Mouse (Mus musculus) limb, embryonic 14.5 days (tissue): ENCODE measurements around the gene Tenm2. TPM values are rescaled to one million over a fixed set of nuclear protein-coding genes. Genes with fewer than 3 reads are reported as not detected.

Source experiments
- ATAC-seq: fragments of 200-750 bp; cut with Nextera tagmentation; 2 replicates; pipeline ENCODE4 v1.8.0; 2017; ENCODE audit warnings: low read depth, moderate number of reproducible peaks, moderate TSS enrichment; ENCODE audit not compliant: low FRiP score
- DNase-seq: peaks from one replicate; pipeline ENCODE4 v3.0.0-alpha.2; 2015; ENCODE audit warnings: low spot score
- H3K27ac ChIP-seq: fragments of 300-500 bp; sonication (generic); replicated peaks from 2 replicates; pipeline ENCODE4 v1.5.1; 2014; ENCODE audit warnings: low read depth, mild to moderate bottlenecking, low read length, moderate library complexity, mixed read lengths
- H3K27me3 ChIP-seq: fragments of 300-500 bp; sonication (generic); 2 replicates; pipeline ENCODE4 v1.6.1; 2014; ENCODE audit warnings: low read length, mixed read lengths; ENCODE audit not compliant: control insufficient read depth, insufficient read depth
- H3K36me3 ChIP-seq: fragments of 300-500 bp; sonication (generic); 2 replicates; pipeline ENCODE4 v1.6.1; 2014; ENCODE audit warnings: mild to moderate bottlenecking, low read length, moderate library complexity, mixed read lengths; ENCODE audit not compliant: control insufficient read depth, insufficient read depth
- H3K4me1 ChIP-seq: fragments of 300-500 bp; sonication (generic); 2 replicates; pipeline ENCODE4 v1.6.1; 2014; ENCODE audit warnings: antibody characterized with exemption, low read length, mixed read lengths; ENCODE audit not compliant: control insufficient read depth, insufficient read depth
- H3K4me2 ChIP-seq: fragments of 300-500 bp; sonication (generic); replicated peaks from 2 replicates; pipeline ENCODE4 v1.6.1; 2014; ENCODE audit warnings: low read depth, mild to moderate bottlenecking, low read length, moderate library complexity; ENCODE audit not compliant: severe bottlenecking
- H3K4me3 ChIP-seq: fragments of 300-500 bp; sonication (generic); replicated peaks from 2 replicates; pipeline ENCODE4 v1.5.1; 2014; ENCODE audit warnings: low read length
- H3K9ac ChIP-seq: fragments of 300-500 bp; sonication (generic); 2 replicates; pipeline ENCODE4 v1.6.1; 2014; ENCODE audit warnings: mild to moderate bottlenecking, low read depth, low read length, moderate library complexity; ENCODE audit not compliant: severe bottlenecking
- H3K9me3 ChIP-seq: fragments of 300-500 bp; sonication (generic); 2 replicates; pipeline ENCODE4 v1.6.1; 2016; ENCODE audit warnings: low read length; ENCODE audit not compliant: control insufficient read depth
- POLR2A ChIP-seq: fragments of 200-500 bp; IDR thresholded peaks from 2 replicates; pipeline ENCODE4 v1.8.0; 2012; ENCODE audit warnings: inconsistent platforms, mild to moderate bottlenecking, moderate library complexity, borderline replicate concordance; ENCODE audit not compliant: insufficient read depth, insufficient read length; ENCODE audit errors: extremely low read depth
- WGBS: fragments of 180-500 bp; shearing (Covaris S2); extraction: QIAGEN DNeasy Blood & Tissue Kit; methylation state at CpG from one replicate; pipeline ENCODE4 v1.1.7; 2014; 5-methylcytosine and 5-hydroxymethylcytosine counted together
- polyA plus RNA-seq, 2 experiments: library from polyadenylated mRNA; depleted of rRNA in 1 of 2; stranded (reverse) in 1 of 2; unstranded in 1 of 2; fragments of >200 nt; fragmentation: Nextera tagmentation in 1 of 2; extraction: Ambion mirVana in 1 of 2; gene quantifications; 2 replicates each; pipeline versions ENCODE4 v1.2.1 to v1.2.3; 2012 to 2014

The Tenm2 gene
- polyA plus RNA-seq, 2 experiments, result 3.7 to 5.6 TPM

DNA sequence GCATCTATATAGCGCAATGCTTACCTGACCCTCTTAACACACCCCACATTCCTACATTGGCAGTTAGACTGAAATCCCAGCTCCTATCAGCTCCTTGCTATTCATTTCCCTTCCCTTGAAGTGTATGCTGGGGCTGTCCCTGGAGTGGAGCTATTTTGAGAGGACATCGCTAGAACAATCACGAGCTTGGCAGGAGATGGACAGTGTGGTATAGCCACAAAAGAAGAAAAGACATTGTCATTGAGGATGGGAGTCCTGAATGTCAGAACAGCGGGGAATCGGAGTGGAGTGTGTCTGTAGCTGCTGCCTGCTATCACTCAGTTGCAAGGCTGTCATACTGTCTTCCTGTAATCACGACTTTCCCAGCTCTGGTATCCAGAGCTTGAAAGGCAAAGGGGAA, 1031.4 kb downstream of the Tenm2 start:
- Histone ChIP-seq H3K4me3 (no peak overlapping the region), H3K9ac (no peak overlapping the region), H3K4me2 (no peak overlapping the region), H3K36me3 (no peaks in the 10 kb centered on the region), H3K27ac (no peak overlapping the region), H3K9me3 (no peaks in the 10 kb centered on the region), H3K27me3 (no peaks in the 10 kb centered on the region), H3K4me1 (no peaks in the 10 kb centered on the region)
- 75% methylated on average over 6 of the region's 6 CpGs for WGBS
- no peak for TF ChIP-seq POLR2A
- DNase-seq (no peak), ATAC-seq (no peak)

GRCm38 (mm10) chr11:36203896-36204295, 1031.9 kb downstream of the Tenm2 start:
- Histone ChIP-seq H3K9me3 (no peaks in the 10 kb centered on the region), H3K4me3 (no peak overlapping the region), H3K27ac (no peak overlapping the region), H3K27me3 (no peaks in the 10 kb centered on the region), H3K36me3 (no peaks in the 10 kb centered on the region), H3K4me1 (no peaks in the 10 kb centered on the region), H3K4me2 (no peak overlapping the region), H3K9ac (no peak overlapping the region)
- 41% methylated on average over 1 of the region's 1 CpGs for WGBS
- no peak for ATAC-seq
- no peak for TF ChIP-seq POLR2A
- no peak for DNase-seq

GRCm38 (mm10) chr11:36194348-36194747, 1041.4 kb downstream of the Tenm2 start:
- DNase-seq (no peak), ATAC-seq (no peak)
- no peak overlapping the region for H3K27ac ChIP-seq
- H3K27me3 ChIP-seq, result no peaks in the 10 kb centered on the region
- H3K36me3 ChIP-seq, result no peaks in the 10 kb centered on the region
- no peak overlapping the region for H3K4me2 ChIP-seq
- no peaks in the 10 kb centered on the region for H3K4me1 ChIP-seq
- 66% methylated on average over 2 of the region's 2 CpGs for WGBS
- no peaks in the 10 kb centered on the region for H3K9me3 ChIP-seq
- H3K4me3 ChIP-seq, result no peak overlapping the region
- TF ChIP-seq POLR2A, result no peak
- no peak overlapping the region for H3K9ac ChIP-seq

DNA sequence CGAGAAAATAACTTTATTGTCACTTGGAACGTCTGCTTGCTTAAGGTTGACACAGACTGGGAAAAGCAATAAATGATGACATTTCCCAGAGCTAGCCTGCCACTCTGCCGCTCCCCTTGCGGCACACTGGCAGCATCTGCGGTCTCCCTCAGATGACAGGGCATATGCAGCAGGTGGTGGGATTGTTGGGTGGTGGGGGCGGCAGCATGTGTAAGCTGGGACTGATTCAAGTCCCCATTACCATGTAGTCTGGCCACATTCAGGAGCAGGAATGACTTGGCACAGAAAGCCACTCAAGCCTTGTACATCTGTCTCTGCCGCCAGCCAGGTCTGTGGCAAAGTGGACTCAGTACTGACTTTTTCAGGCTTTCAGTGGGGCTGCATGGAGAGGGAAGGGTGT, 1059.7 kb downstream of the Tenm2 start:
- TF ChIP-seq POLR2A, result no peak
- H3K4me3 ChIP-seq, result no peak overlapping the region

DNA sequence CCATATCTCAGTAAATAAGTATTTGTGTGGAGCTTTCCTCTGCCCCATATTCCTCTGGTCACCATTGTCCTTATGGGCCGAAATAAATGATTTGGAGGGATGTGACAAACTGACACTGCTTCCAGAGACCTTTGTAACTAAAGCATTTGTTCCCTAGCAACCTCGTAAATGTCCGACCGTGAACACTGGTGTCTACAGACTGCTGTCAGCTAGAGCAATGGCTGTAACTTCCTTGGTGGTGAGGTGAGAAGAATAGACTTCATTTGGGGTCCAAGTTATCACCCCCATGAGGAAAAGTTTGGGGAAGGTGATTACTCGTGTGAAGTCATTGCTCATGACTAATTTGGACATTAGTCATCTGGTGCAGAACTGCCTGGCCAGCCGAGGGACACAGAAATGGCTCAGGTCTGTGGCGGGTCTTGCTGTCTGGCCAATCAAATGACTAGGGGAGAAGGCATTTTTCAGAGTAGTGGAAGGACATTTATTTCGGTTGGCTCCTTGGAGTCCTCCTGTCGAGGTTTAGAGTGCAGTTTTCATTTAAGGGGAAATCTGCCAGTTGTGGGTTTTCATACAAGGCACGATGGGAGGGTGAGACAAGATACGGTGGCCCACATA, 1062.6 kb downstream of the Tenm2 start:
- WGBS, result 62% methylated on average over 11 of the region's 11 CpGs
- Histone ChIP-seq H3K4me3 (no peak overlapping the region), H3K27me3 (no peaks in the 10 kb centered on the region), H3K4me1 (no peaks in the 10 kb centered on the region), H3K9ac (no peak overlapping the region), H3K27ac (no peak overlapping the region), H3K4me2 (no peak overlapping the region), H3K9me3 (no peaks in the 10 kb centered on the region), H3K36me3 (no peaks in the 10 kb centered on the region)
- DNase-seq (no peak), ATAC-seq (no peak)
- no peak for TF ChIP-seq POLR2A

More for the DNA sequence above, 1059.7 kb downstream of the Tenm2 start:
- H3K9ac ChIP-seq, result no peak overlapping the region
- 52% methylated on average over 7 of the region's 7 CpGs for WGBS
- DNase-seq (no peak), ATAC-seq (no peak)
- no peaks in the 10 kb centered on the region for H3K27me3 ChIP-seq
- no peaks in the 10 kb centered on the region for H3K4me1 ChIP-seq
- no peaks in the 10 kb centered on the region for H3K9me3 ChIP-seq
- H3K36me3 ChIP-seq, result no peaks in the 10 kb centered on the region
- H3K4me2 ChIP-seq, result no peak overlapping the region
- no peak overlapping the region for H3K27ac ChIP-seq
